Mouse (Mus musculus): ENCODE data around the gene Siah1b. TPM values are rescaled to one million over a fixed set of nuclear protein-coding genes. Genes with fewer than 3 reads are reported as not detected.

Siah1b gene
- polyA plus RNA-seq, 1 experiment: 6.7 TPM

DNA sequence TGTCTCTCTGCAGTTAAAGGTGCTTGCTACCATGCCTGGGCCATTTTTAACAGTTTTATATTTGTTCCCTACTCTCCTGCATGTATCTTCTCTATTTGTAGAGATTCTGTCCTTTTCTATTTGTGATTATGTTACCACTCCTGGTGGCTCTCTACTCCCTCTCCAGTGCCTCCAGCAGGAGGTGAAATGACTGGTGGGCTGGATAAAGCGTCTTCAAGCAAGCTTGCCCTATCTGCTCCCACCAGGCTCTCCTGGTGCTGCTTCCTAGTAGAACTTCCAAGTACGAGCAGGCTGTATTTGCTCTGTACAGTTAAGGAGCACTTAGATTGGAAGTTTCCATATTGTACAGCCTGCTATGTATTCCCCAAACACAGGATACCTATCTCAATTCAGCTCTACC, 19.5 kb upstream of the Siah1b start:
- DNase-seq: no peak
- H3K27ac ChIP-seq (ENCODE audit: insufficient read depth, low read depth, low read length): no peak overlapping the region
- no peak overlapping the region for H3K4me3 ChIP-seq (ENCODE audit: insufficient read depth, low read depth, low read length)
- no peaks in the 10 kb centered on the region; the same call in 1 of the 2 replicates for H3K36me3 ChIP-seq (ENCODE audit: control insufficient read depth, insufficient read depth, low read length)
- H3K27me3 ChIP-seq (replicated peaks; ENCODE audit: control insufficient read depth, insufficient read depth, low read length): no peaks in the 10 kb centered on the region
- no peak for TF ChIP-seq POLR2A (IDR thresholded peaks at IDR 0.05; ENCODE audit: low read depth, low read length)
- no peak for TF ChIP-seq CTCF (conservative IDR thresholded peaks at IDR 0.05; ENCODE audit: insufficient read depth, insufficient read length, low read depth, low read length)
- WGBS: 65% methylated on average over 2 of the region's 2 CpGs
- peaks cover 2% of the 10 kb centered on the region; the same call in 1 of the 2 replicates for H3K4me1 ChIP-seq (ENCODE audit: control insufficient read depth, insufficient read depth, low read length)

DNA sequence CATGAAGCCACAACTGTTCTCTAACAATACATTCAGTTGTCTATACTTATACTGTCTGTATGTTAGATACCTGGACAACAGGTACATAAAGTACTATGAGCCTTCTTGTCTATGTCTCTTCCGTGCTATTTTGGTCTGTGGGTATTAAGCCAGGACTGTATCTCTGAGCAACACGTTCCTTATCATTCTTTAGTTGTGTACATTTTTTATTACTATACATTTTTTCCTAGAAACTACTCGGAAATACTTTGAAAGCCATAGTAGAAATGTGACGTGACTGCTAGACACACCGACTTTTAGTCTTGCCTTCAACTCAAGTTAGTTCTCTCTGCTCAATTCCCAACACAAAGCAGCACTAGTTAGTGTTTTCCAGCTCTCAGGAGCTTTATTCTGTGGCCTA, 17.1 kb upstream of the Siah1b start:
- TF ChIP-seq POLR2A (IDR thresholded peaks at IDR 0.05; ENCODE audit: low read depth, low read length): no peak
- TF ChIP-seq CTCF (conservative IDR thresholded peaks at IDR 0.05; ENCODE audit: insufficient read depth, insufficient read length, low read depth, low read length): no peak
- no peak overlapping the region for H3K27ac ChIP-seq (ENCODE audit: insufficient read depth, low read depth, low read length)
- no peak for DNase-seq
- no peaks in the 10 kb centered on the region for H3K27me3 ChIP-seq (replicated peaks; ENCODE audit: control insufficient read depth, insufficient read depth, low read length)
- 79% methylated on average over 5 of the region's 5 CpGs for WGBS
- 0 out of 2 replicates have a peak, but pooled peaks cover 6% of the 10 kb centered on the region for H3K4me1 ChIP-seq (ENCODE audit: control insufficient read depth, insufficient read depth, low read length)
- H3K36me3 ChIP-seq (ENCODE audit: control insufficient read depth, insufficient read depth, low read length): no peaks in the 10 kb centered on the region; the same call in 1 of the 2 replicates
- no peak overlapping the region for H3K4me3 ChIP-seq (ENCODE audit: insufficient read depth, low read depth, low read length)

DNA sequence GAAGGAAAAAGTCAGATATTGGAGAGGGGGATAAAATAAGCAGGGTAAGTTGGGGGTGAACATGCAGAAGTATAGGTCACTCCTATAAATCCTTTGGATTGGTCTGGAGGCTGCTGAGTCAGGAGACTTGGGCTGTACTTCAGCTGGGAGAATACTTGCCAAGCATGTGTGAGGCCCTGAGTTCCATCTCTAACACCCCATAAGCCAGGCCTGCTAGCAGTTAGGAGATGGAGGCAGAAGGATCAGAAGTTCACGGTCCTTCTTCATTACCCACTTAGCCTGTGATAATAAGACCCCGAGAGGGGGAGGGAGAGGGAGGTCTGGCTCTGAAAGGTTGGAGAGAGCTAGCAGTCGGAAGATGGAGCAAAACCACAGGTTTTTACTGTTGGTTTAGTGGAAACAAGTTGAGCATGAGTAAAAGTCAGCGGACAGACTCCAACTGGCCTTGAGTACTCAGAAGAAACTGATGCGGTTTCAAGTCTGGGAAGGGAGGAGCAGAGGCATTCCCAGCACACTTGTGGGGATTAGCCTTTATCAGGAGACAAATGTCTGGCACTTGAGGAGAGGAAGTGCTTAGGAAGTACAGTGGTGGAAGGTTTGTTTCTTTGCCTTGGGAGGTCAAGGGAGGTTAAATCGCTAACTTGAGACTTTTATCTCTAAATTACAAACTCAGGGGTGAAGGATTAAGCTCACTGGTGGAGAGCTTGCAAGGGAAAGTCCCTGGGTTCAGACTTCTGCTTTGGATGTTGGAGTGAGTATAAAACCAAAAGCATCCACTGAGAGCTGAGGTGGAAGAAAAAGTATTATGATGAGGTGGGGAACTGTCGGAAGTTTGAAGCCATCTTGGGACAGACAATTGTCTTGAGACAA, 16.2 kb upstream of the Siah1b start:
- no peak for DNase-seq
- TF ChIP-seq CTCF (conservative IDR thresholded peaks at IDR 0.05; ENCODE audit: insufficient read depth, insufficient read length, low read depth, low read length): no peak
- Histone ChIP-seq H3K27ac (ENCODE audit: insufficient read depth, low read depth, low read length) (peak overlapping the region; percentile 45; the same call in 1 of the 2 replicates), H3K4me3 (ENCODE audit: insufficient read depth, low read depth, low read length) (peak overlapping the region; percentile 52), H3K4me1 (ENCODE audit: control insufficient read depth, insufficient read depth, low read length) (0 out of 2 replicates have a peak, but pooled peaks cover 6% of the 10 kb centered on the region), H3K27me3 (replicated peaks; ENCODE audit: control insufficient read depth, insufficient read depth, low read length) (no peaks in the 10 kb centered on the region), H3K36me3 (ENCODE audit: control insufficient read depth, insufficient read depth, low read length) (no peaks in the 10 kb centered on the region; the same call in 1 of the 2 replicates)
- WGBS: 40% methylated on average over 7 of the region's 7 CpGs

DNA sequence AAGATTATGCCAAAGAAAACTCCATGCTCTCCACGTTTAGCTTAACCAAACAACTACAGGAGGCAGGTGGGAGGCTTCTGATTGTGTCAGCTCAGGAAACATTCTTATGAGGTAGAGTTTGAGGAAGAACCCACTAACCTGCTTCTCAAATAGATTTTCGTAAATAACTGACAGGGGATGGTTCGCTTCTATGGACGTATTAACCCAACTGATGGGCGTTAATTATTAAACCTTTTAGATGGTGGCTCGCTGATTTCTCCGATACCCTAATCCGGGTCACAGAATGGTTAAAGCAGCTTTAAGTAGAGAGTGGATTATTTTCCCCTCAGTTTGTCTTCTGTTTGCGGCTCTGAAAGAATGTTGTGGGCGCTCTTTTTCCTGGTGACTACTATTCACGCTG, 13.6 kb upstream of the Siah1b start:
- Histone ChIP-seq H3K27ac (ENCODE audit: insufficient read depth, low read depth, low read length) (peak overlapping the region; percentile 45; the same call in 1 of the 2 replicates), H3K27me3 (replicated peaks; ENCODE audit: control insufficient read depth, insufficient read depth, low read length) (no peaks in the 10 kb centered on the region), H3K36me3 (ENCODE audit: control insufficient read depth, insufficient read depth, low read length) (no peaks in the 10 kb centered on the region), H3K4me1 (ENCODE audit: control insufficient read depth, insufficient read depth, low read length) (0 out of 2 replicates have a peak, but pooled peaks cover 6% of the 10 kb centered on the region), H3K4me3 (ENCODE audit: insufficient read depth, low read depth, low read length) (peak overlapping the region; percentile 28; the same call in 1 of the 2 replicates)
- no peak for TF ChIP-seq CTCF (conservative IDR thresholded peaks at IDR 0.05; ENCODE audit: insufficient read depth, insufficient read length, low read depth, low read length)
- TF ChIP-seq POLR2A (IDR thresholded peaks at IDR 0.05; ENCODE audit: low read depth, low read length): no peak
- WGBS: 44% methylated on average over 11 of the region's 11 CpGs
- DNase-seq: peak; percentile 70

DNA sequence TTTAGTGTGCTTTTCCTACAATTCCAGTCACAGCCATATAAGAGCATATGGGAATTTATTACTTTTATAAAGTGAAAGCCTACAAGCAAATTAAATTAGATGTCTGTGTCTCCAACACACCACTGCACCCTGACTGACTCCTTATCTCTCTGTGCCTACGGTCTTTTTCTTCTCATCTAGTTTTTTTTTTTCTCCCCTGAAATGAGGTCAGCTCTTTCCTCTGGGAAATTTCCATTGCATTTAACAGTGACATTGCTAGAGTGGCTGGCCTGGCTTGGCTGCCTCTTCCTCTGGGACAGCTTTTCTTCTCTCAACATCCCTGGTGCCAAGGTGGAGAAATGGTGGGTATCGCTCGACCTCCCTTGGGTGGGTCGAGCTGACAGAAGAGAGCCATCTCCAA, 12.3 kb upstream of the Siah1b start, which contains the start of gene Cltrn:
Gene Cltrn (plus strand): TSS at position 249 of the 400 bp plus-strand sequence.
- no peaks in the 10 kb centered on the region for H3K36me3 ChIP-seq (ENCODE audit: control insufficient read depth, insufficient read depth, low read length)
- peak within 1 kb of the TSS; percentile 71 for H3K27ac ChIP-seq (ENCODE audit: insufficient read depth, low read depth, low read length)
- H3K4me1 ChIP-seq (ENCODE audit: control insufficient read depth, insufficient read depth, low read length): 0 out of 2 replicates have a peak, but pooled peaks cover 6% of the 10 kb centered on the region
- H3K4me3 ChIP-seq (ENCODE audit: insufficient read depth, low read depth, low read length): no peak within 1 kb of the TSS
- no peaks in the 10 kb centered on the region for H3K27me3 ChIP-seq (replicated peaks; ENCODE audit: control insufficient read depth, insufficient read depth, low read length)
- 48% methylated on average over 4 of the region's 4 CpGs for WGBS
- no peak for TF ChIP-seq CTCF (conservative IDR thresholded peaks at IDR 0.05; ENCODE audit: insufficient read depth, insufficient read length, low read depth, low read length)
- TF ChIP-seq POLR2A (IDR thresholded peaks at IDR 0.05; ENCODE audit: low read depth, low read length): no peak
- DNase-seq: peak; percentile 29

DNA sequence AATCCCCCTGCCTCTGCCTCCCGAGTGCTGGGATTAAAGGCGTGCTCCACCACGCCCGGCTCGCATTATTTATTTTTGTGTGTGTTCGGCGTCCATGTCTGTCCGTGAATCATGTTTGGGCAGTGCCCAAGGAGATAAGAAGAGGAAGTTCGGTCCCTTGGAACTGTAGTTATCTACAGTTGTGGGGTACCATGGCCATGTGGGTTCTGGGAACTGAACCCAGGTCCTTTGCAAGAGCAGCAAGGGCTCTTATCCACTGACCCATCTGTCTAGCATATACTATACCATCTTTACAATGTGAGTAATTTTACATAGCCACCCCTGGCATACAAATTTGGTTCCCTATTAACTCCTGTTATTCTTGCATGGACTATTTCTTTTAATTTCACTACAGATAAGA, 5.7 kb upstream of the Siah1b start:
- Histone ChIP-seq H3K36me3 (ENCODE audit: control insufficient read depth, insufficient read depth, low read length) (no peaks in the 10 kb centered on the region), H3K4me1 (ENCODE audit: control insufficient read depth, insufficient read depth, low read length) (peaks cover 7% of the 10 kb centered on the region; the same call in 1 of the 2 replicates), H3K4me3 (ENCODE audit: insufficient read depth, low read depth, low read length) (no peak overlapping the region), H3K27ac (ENCODE audit: insufficient read depth, low read depth, low read length) (no peak overlapping the region), H3K27me3 (replicated peaks; ENCODE audit: control insufficient read depth, insufficient read depth, low read length) (no peaks in the 10 kb centered on the region)
- TF ChIP-seq POLR2A (IDR thresholded peaks at IDR 0.05; ENCODE audit: low read depth, low read length): no peak
- TF ChIP-seq CTCF (conservative IDR thresholded peaks at IDR 0.05; ENCODE audit: insufficient read depth, insufficient read length, low read depth, low read length): no peak
- DNase-seq: no peak
- 98% methylated on average over 9 of the region's 9 CpGs for WGBS

DNA sequence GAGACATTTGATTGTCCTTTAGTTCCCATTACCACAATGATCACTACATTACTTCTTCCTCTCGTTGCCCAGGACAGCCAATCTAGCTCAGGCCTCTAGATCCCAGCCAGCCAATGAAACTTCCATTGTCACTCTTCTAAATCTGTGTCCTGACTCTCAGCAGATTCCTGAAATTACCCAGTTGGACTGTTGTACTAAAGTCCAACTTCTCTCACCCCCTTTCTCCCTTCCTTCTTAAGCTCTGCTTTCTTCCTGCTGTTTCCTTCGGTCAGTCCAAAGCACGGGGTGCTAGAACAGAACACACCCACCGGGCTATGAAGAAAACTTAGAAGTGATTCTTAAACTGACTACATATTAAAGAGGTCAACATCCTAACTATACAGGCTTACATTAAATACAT, 7.3 kb downstream of the Siah1b start:
- TF ChIP-seq POLR2A (IDR thresholded peaks at IDR 0.05; ENCODE audit: low read depth, low read length) (no peak), CTCF (conservative IDR thresholded peaks at IDR 0.05; ENCODE audit: insufficient read depth, insufficient read length, low read depth, low read length) (no peak)
- no peaks in the 10 kb centered on the region; the same call in 1 of the 2 replicates for H3K4me1 ChIP-seq (ENCODE audit: control insufficient read depth, insufficient read depth, low read length)
- no peaks in the 10 kb centered on the region for H3K27me3 ChIP-seq (replicated peaks; ENCODE audit: control insufficient read depth, insufficient read depth, low read length)
- 42% methylated on average over 4 of the region's 4 CpGs for WGBS
- no peaks in the 10 kb centered on the region for H3K36me3 ChIP-seq (ENCODE audit: control insufficient read depth, insufficient read depth, low read length)
- H3K27ac ChIP-seq (ENCODE audit: insufficient read depth, low read depth, low read length): no peak overlapping the region
- no peak overlapping the region for H3K4me3 ChIP-seq (ENCODE audit: insufficient read depth, low read depth, low read length)
- DNase-seq: peak; percentile 70
